Mouse (Mus musculus) heart, embryonic 12.5 days (tissue): ENCODE measurements at regions not wholly inside any gene's neighbourhood (a gene's known extent, or its start where the extent isn't known, plus 50 kb on each side); places are given as distances from the start of the nearest gene placed in this dataset.

Source experiments
- ATAC-seq: fragments of 200-750 bp; cut with Nextera tagmentation; 2 replicates; pipeline ENCODE4 v1.8.0; 2017; ENCODE audit warnings: moderate TSS enrichment, moderate library complexity; ENCODE audit not compliant: insufficient number of reproducible peaks, low FRiP score
- H3K27ac ChIP-seq: fragments of 300-500 bp; sonication (generic); 2 replicates; pipeline ENCODE4 v1.5.1; 2016; ENCODE audit warnings: mild to moderate bottlenecking, moderate library complexity; ENCODE audit not compliant: poor library complexity, severe bottlenecking
- H3K27me3 ChIP-seq: fragments of 300-500 bp; sonication (generic); replicated peaks from 2 replicates; pipeline ENCODE4 v1.6.1; 2016; ENCODE audit warnings: mild to moderate bottlenecking, moderate library complexity
- H3K36me3 ChIP-seq: fragments of 300-500 bp; sonication (generic); 2 replicates; pipeline ENCODE4 v1.6.1; 2016; ENCODE audit warnings: mild to moderate bottlenecking, moderate library complexity
- H3K4me1 ChIP-seq: fragments of 300-500 bp; sonication (generic); replicated peaks from 2 replicates; pipeline ENCODE4 v1.6.1; 2016; ENCODE audit warnings: mild to moderate bottlenecking
- H3K4me2 ChIP-seq: fragments of 300-500 bp; sonication (generic); 2 replicates; pipeline ENCODE4 v1.6.1; 2016; ENCODE audit warnings: mild to moderate bottlenecking, moderate library complexity
- H3K4me3 ChIP-seq: fragments of 300-500 bp; sonication (generic); 2 replicates; pipeline ENCODE4 v1.5.1; 2016; ENCODE audit warnings: mild to moderate bottlenecking
- H3K9ac ChIP-seq: fragments of 300-500 bp; sonication (generic); 2 replicates; pipeline ENCODE4 v1.6.1; 2016; ENCODE audit warnings: mild to moderate bottlenecking, moderate library complexity
- H3K9me3 ChIP-seq: fragments of 300-500 bp; sonication (generic); replicated peaks from 2 replicates; pipeline ENCODE4 v1.6.1; 2016; ENCODE audit warnings: mild to moderate bottlenecking, moderate library complexity
- WGBS: fragments of 180-500 bp; shearing (Covaris S2); methylation state at CpG from one replicate; pipeline ENCODE4 v1.1.7; 2016; 5-methylcytosine and 5-hydroxymethylcytosine counted together

- Histone ChIP-seq H3K4me2 (no peak overlapping the region), H3K4me3 (no peak overlapping the region), H3K27ac (no peak overlapping the region), H3K9me3 (no peaks in the 10 kb centered on the region), H3K4me1 (no peaks in the 10 kb centered on the region), H3K36me3 (no peaks in the 10 kb centered on the region), H3K9ac (no peak overlapping the region), H3K27me3 (no peaks in the 10 kb centered on the region)
- ATAC-seq, result no peak
Observed at GRCm38 (mm10) chr14:37208256-37208655, 73.2 kb upstream of the Ghitm start.

GRCm38 (mm10) chr14:37189795-37190194 is 54.7 kb upstream of the Ghitm start:
- no peaks in the 10 kb centered on the region for H3K36me3 ChIP-seq
- H3K4me1 ChIP-seq, result no peaks in the 10 kb centered on the region
- 71% methylated on average over 5 of the region's 5 CpGs for WGBS
- H3K9me3 ChIP-seq, result no peaks in the 10 kb centered on the region
- ATAC-seq, result no peak
- no peaks in the 10 kb centered on the region for H3K27me3 ChIP-seq
- no peak overlapping the region for H3K9ac ChIP-seq
- no peak overlapping the region for H3K27ac ChIP-seq
- no peak overlapping the region for H3K4me2 ChIP-seq
- no peak overlapping the region for H3K4me3 ChIP-seq
